Mouse (Mus musculus): ENCODE measurements at regions not wholly inside any gene's neighbourhood (a gene's known extent, or its start where the extent isn't known, plus 50 kb on each side); places are given as distances from the start of the nearest gene placed in this dataset.

GRCm38 (mm10) chr2:72736685-72737084, 243.6 kb downstream of the Sp3 start:
- H3K9ac ChIP-seq (ENCODE audit: low read depth, low read length) = no peak overlapping the region
- H3K36me3 ChIP-seq (ENCODE audit: control insufficient read depth, insufficient read depth, low read length) = no peaks in the 10 kb centered on the region
- no peaks in the 10 kb centered on the region for H3K27me3 ChIP-seq (ENCODE audit: control insufficient read depth, insufficient read depth, low read length)
- no peak overlapping the region for H3K4me3 ChIP-seq (ENCODE audit: low read length)
- no peaks in the 10 kb centered on the region for H3K4me1 ChIP-seq (ENCODE audit: control insufficient read depth, insufficient read depth, low read length)
- no peak overlapping the region for H3K27ac ChIP-seq (ENCODE audit: low read depth, low read length)
- whole genome bisulfite sequencing = 80% methylated on average over 3 of the region's 3 CpGs
- ATAC-seq (ENCODE audit: low FRiP score, low TSS enrichment) = no peak
- no peak overlapping the region for H3K4me2 ChIP-seq (replicated peaks; ENCODE audit: low read depth, low read length)
- H3K9me3 ChIP-seq (ENCODE audit: control insufficient read depth, low read length) = no peaks in the 10 kb centered on the region

- Histone ChIP-seq H3K4me3 (ENCODE audit: low read length) (no peak overlapping the region), H3K9me3 (ENCODE audit: control insufficient read depth, low read length) (no peaks in the 10 kb centered on the region), H3K9ac (ENCODE audit: low read depth, low read length) (no peak overlapping the region), H3K4me1 (ENCODE audit: control insufficient read depth, insufficient read depth, low read length) (no peaks in the 10 kb centered on the region), H3K4me2 (replicated peaks; ENCODE audit: low read depth, low read length) (peak overlapping the region; percentile 31; the same call in 1 of the 2 replicates), H3K36me3 (ENCODE audit: control insufficient read depth, insufficient read depth, low read length) (no peaks in the 10 kb centered on the region), H3K27me3 (ENCODE audit: control insufficient read depth, insufficient read depth, low read length) (no peaks in the 10 kb centered on the region), H3K27ac (ENCODE audit: low read depth, low read length) (no peak overlapping the region)
- WGBS = 45% methylated on average over 22 of the region's 22 CpGs
- 0 out of 2 replicates have a peak, but pooled peaks have one; percentile 39 for ATAC-seq (ENCODE audit: low FRiP score, low TSS enrichment)
These were observed 239.6 kb downstream of the Sp3 start for GRCm38 (mm10) chr2:72740391-72741361.

GRCm38 (mm10) chr2:72741746-72742145, 238.5 kb downstream of the Sp3 start:
- H3K4me3 ChIP-seq (ENCODE audit: low read length) = no peak overlapping the region
- no peak overlapping the region for H3K27ac ChIP-seq (ENCODE audit: low read depth, low read length)
- H3K4me2 ChIP-seq (replicated peaks; ENCODE audit: low read depth, low read length) = no peak overlapping the region
- 92% methylated on average over 5 of the region's 5 CpGs for WGBS
- no peak overlapping the region for H3K9ac ChIP-seq (ENCODE audit: low read depth, low read length)
- no peaks in the 10 kb centered on the region for H3K27me3 ChIP-seq (ENCODE audit: control insufficient read depth, insufficient read depth, low read length)
- no peaks in the 10 kb centered on the region for H3K4me1 ChIP-seq (ENCODE audit: control insufficient read depth, insufficient read depth, low read length)
- no peaks in the 10 kb centered on the region for H3K9me3 ChIP-seq (ENCODE audit: control insufficient read depth, low read length)
- ATAC-seq (ENCODE audit: low FRiP score, low TSS enrichment) = no peak
- no peaks in the 10 kb centered on the region for H3K36me3 ChIP-seq (ENCODE audit: control insufficient read depth, insufficient read depth, low read length)

GRCm38 (mm10) chr2:72743651-72744050, 236.6 kb downstream of the Sp3 start:
- H3K27me3 ChIP-seq (ENCODE audit: control insufficient read depth, insufficient read depth, low read length) = no peaks in the 10 kb centered on the region
- no peaks in the 10 kb centered on the region for H3K9me3 ChIP-seq (ENCODE audit: control insufficient read depth, low read length)
- H3K4me2 ChIP-seq (replicated peaks; ENCODE audit: low read depth, low read length) = no peak overlapping the region
- H3K27ac ChIP-seq (ENCODE audit: low read depth, low read length) = no peak overlapping the region
- H3K36me3 ChIP-seq (ENCODE audit: control insufficient read depth, insufficient read depth, low read length) = no peaks in the 10 kb centered on the region
- no peak overlapping the region for H3K4me3 ChIP-seq (ENCODE audit: low read length)
- no peaks in the 10 kb centered on the region for H3K4me1 ChIP-seq (ENCODE audit: control insufficient read depth, insufficient read depth, low read length)
- 92% methylated on average over 3 of the region's 3 CpGs for WGBS
- ATAC-seq (ENCODE audit: low FRiP score, low TSS enrichment) = no peak
- no peak overlapping the region for H3K9ac ChIP-seq (ENCODE audit: low read depth, low read length)

GRCm38 (mm10) chr2:72744901-72745300, 235.3 kb downstream of the Sp3 start:
- H3K4me2 ChIP-seq (replicated peaks; ENCODE audit: low read depth, low read length) = no peak overlapping the region
- H3K36me3 ChIP-seq (ENCODE audit: control insufficient read depth, insufficient read depth, low read length) = no peaks in the 10 kb centered on the region
- H3K27ac ChIP-seq (ENCODE audit: low read depth, low read length) = no peak overlapping the region
- no peaks in the 10 kb centered on the region for H3K27me3 ChIP-seq (ENCODE audit: control insufficient read depth, insufficient read depth, low read length)
- no peaks in the 10 kb centered on the region for H3K4me1 ChIP-seq (ENCODE audit: control insufficient read depth, insufficient read depth, low read length)
- H3K9ac ChIP-seq (ENCODE audit: low read depth, low read length) = no peak overlapping the region
- H3K4me3 ChIP-seq (ENCODE audit: low read length) = no peak overlapping the region
- no peak for ATAC-seq (ENCODE audit: low FRiP score, low TSS enrichment)
- H3K9me3 ChIP-seq (ENCODE audit: control insufficient read depth, low read length) = no peaks in the 10 kb centered on the region
- 78% methylated on average over 4 of the region's 4 CpGs for WGBS

- Histone ChIP-seq H3K27me3 (ENCODE audit: control insufficient read depth, insufficient read depth, low read length) (no peaks in the 10 kb centered on the region), H3K9ac (ENCODE audit: low read depth, low read length) (no peak overlapping the region), H3K9me3 (ENCODE audit: control insufficient read depth, low read length) (no peaks in the 10 kb centered on the region; the same call in 1 of the 2 replicates), H3K4me1 (ENCODE audit: control insufficient read depth, insufficient read depth, low read length) (no peaks in the 10 kb centered on the region), H3K4me2 (replicated peaks; ENCODE audit: low read depth, low read length) (no peak overlapping the region), H3K36me3 (ENCODE audit: control insufficient read depth, insufficient read depth, low read length) (no peaks in the 10 kb centered on the region), H3K4me3 (ENCODE audit: low read length) (no peak overlapping the region), H3K27ac (ENCODE audit: low read depth, low read length) (no peak overlapping the region)
- WGBS = 67% methylated on average over 16 of the region's 16 CpGs
- ATAC-seq (ENCODE audit: low FRiP score, low TSS enrichment) = no peak
These were observed 233.6 kb downstream of the Sp3 start for GRCm38 (mm10) chr2:72746476-72747215.

- no peaks in the 10 kb centered on the region; the same call in 1 of the 2 replicates for H3K9me3 ChIP-seq (ENCODE audit: control insufficient read depth, low read length)
- no peaks in the 10 kb centered on the region for H3K27me3 ChIP-seq (ENCODE audit: control insufficient read depth, insufficient read depth, low read length)
- no peak overlapping the region for H3K4me3 ChIP-seq (ENCODE audit: low read length)
- no peaks in the 10 kb centered on the region for H3K36me3 ChIP-seq (ENCODE audit: control insufficient read depth, insufficient read depth, low read length)
- no peaks in the 10 kb centered on the region for H3K4me1 ChIP-seq (ENCODE audit: control insufficient read depth, insufficient read depth, low read length)
- ATAC-seq (ENCODE audit: low FRiP score, low TSS enrichment) = no peak
- no peak overlapping the region for H3K9ac ChIP-seq (ENCODE audit: low read depth, low read length)
- no peak overlapping the region for H3K27ac ChIP-seq (ENCODE audit: low read depth, low read length)
- H3K4me2 ChIP-seq (replicated peaks; ENCODE audit: low read depth, low read length) = no peak overlapping the region
- 89% methylated on average over 5 of the region's 5 CpGs for WGBS
These were observed 232.9 kb downstream of the Sp3 start for GRCm38 (mm10) chr2:72747299-72747698.

- H3K27me3 ChIP-seq (ENCODE audit: control insufficient read depth, insufficient read depth, low read length) = no peaks in the 10 kb centered on the region
- ATAC-seq (ENCODE audit: low FRiP score, low TSS enrichment) = no peak
- no peaks in the 10 kb centered on the region for H3K36me3 ChIP-seq (ENCODE audit: control insufficient read depth, insufficient read depth, low read length)
- no peak overlapping the region for H3K4me2 ChIP-seq (replicated peaks; ENCODE audit: low read depth, low read length)
- WGBS = 94% methylated on average over 1 of the region's 1 CpGs
- no peak overlapping the region for H3K27ac ChIP-seq (ENCODE audit: low read depth, low read length)
- no peaks in the 10 kb centered on the region for H3K4me1 ChIP-seq (ENCODE audit: control insufficient read depth, insufficient read depth, low read length)
- no peak overlapping the region for H3K9ac ChIP-seq (ENCODE audit: low read depth, low read length)
- H3K4me3 ChIP-seq (ENCODE audit: low read length) = no peak overlapping the region
- H3K9me3 ChIP-seq (ENCODE audit: control insufficient read depth, low read length) = no peaks in the 10 kb centered on the region; the same call in 1 of the 2 replicates
These were observed 230.8 kb downstream of the Sp3 start for GRCm38 (mm10) chr2:72749495-72749894.

- Histone ChIP-seq H3K27ac (ENCODE audit: low read depth, low read length) (no peak overlapping the region), H3K36me3 (ENCODE audit: control insufficient read depth, insufficient read depth, low read length) (no peaks in the 10 kb centered on the region), H3K9me3 (ENCODE audit: control insufficient read depth, low read length) (no peaks in the 10 kb centered on the region; the same call in 1 of the 2 replicates), H3K4me2 (replicated peaks; ENCODE audit: low read depth, low read length) (no peak overlapping the region), H3K4me3 (ENCODE audit: low read length) (no peak overlapping the region), H3K27me3 (ENCODE audit: control insufficient read depth, insufficient read depth, low read length) (no peaks in the 10 kb centered on the region), H3K4me1 (ENCODE audit: control insufficient read depth, insufficient read depth, low read length) (no peaks in the 10 kb centered on the region), H3K9ac (ENCODE audit: low read depth, low read length) (no peak overlapping the region)
- ATAC-seq (ENCODE audit: low FRiP score, low TSS enrichment) = no peak
- WGBS = 76% methylated on average over 1 of the region's 1 CpGs
These were observed 228.8 kb downstream of the Sp3 start for GRCm38 (mm10) chr2:72751441-72751840.

All from kidney, embryonic 14.5 days (tissue).